Mouse (Mus musculus): ENCODE data around the gene Asb17.

DNA sequence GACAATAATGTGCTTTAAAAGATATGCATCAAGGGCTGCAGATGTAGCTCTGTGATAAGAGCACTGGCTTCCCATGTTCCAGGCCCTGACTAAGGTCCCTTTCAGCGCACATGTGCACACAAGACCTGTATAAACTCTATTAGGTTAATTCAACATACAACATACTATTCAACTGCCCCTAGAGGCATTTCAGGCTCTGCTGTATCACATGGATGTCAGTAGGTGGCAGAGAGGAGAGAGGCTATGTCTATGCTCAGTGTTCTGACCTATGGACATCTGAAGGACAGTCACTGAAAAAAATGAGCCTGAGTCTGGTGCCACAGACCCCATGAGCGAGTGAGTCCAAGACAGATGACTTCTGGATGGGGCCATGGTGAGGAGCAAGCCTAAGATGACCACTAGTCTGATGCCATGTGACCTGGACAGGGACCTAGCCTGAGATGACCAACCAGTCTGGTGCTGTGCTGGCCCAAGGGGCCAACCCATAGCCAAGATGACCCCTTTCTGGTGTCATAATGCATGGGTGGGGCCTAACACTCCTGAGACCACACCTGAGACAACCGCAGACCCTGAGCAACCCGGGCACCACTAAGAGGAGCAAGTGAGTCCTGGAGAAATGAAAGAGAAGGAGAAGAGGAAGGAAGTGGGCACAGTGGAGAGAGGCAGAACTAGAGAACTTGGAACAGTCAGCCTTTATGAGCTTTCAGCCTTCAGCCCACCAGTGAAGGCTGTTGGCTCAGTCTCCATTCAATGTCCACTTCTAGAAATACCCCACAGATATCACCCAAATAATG lies 20.8 kb downstream of the Asb17 start:
- TF ChIP-seq CTCF (IDR thresholded peaks at IDR 0.05; ENCODE audit: extremely low read depth, insufficient read depth, insufficient read length, insufficient replicate concordance): no peak
- no peak for TF ChIP-seq POLR2A (IDR thresholded peaks at IDR 0.05; ENCODE audit: low read depth, low read length)
